Mouse (Mus musculus) regulatory T cell (primary cell): Measurements from ENCODE around the gene Wasf3.
"Not testable (repeated sequence)": the region's sequence is repeated elsewhere in the genome, so short reads cannot be mapped to it uniquely, and the experiment has no call there.

Experiments
- in situ Hi-C: fragments of 300-600 bp; cut with MboI, MseI; formaldehyde crosslinking; loops from one replicate; pipeline ENCODE4 v1.15.1; 2025; ENCODE audit warnings: high pct_unique_total_duplicates

Gene Wasf3

GRCm38 (mm10) chr5:146440273-146440672 lies 55.5 kb downstream of the Wasf3 start:
- in situ Hi-C loops = no loop called here

- in situ Hi-C loops = no loop called here
Observed at GRCm38 (mm10) chr5:146442767-146443166, 58.0 kb downstream of the Wasf3 start.

- in situ Hi-C loops = no loop called here
Observed at GRCm38 (mm10) chr5:146446633-146447032, 61.8 kb downstream of the Wasf3 start.

- in situ Hi-C loops = no loop called here
Observed at GRCm38 (mm10) chr5:146451592-146452254, 66.9 kb downstream of the Wasf3 start.

- in situ Hi-C loops = no loop called here
Observed at GRCm38 (mm10) chr5:146453556-146453955, 68.8 kb downstream of the Wasf3 start.

GRCm38 (mm10) chr5:146461612-146462011 lies 76.8 kb downstream of the Wasf3 start:
- in situ Hi-C loops = loop anchor here (10.0 kb wide), 1 partner anchor 1397 kb away; no protein-coding TSS in a partner anchor

- in situ Hi-C loops = loop anchor here (10.0 kb wide), 1 partner anchor 1402 kb away; no protein-coding TSS in a partner anchor
Observed at GRCm38 (mm10) chr5:146466663-146467062, 81.9 kb downstream of the Wasf3 start.

- in situ Hi-C loops = loop anchor here (10.0 kb wide), 1 partner anchor 1404 kb away; no protein-coding TSS in a partner anchor
Observed at GRCm38 (mm10) chr5:146468311-146468710, 83.5 kb downstream of the Wasf3 start.

GRCm38 (mm10) chr5:146470821-146471220 lies 86.0 kb downstream of the Wasf3 start:
- in situ Hi-C loops = no loop called here

- in situ Hi-C loops = no loop called here
Observed at GRCm38 (mm10) chr5:146471311-146471710, 86.5 kb downstream of the Wasf3 start.

GRCm38 (mm10) chr5:146471821-146472220 lies 87.0 kb downstream of the Wasf3 start:
- in situ Hi-C loops = no loop called here

- in situ Hi-C loops = not testable (repeated sequence)
Observed at GRCm38 (mm10) chr5:146479564-146479963, 94.8 kb downstream of the Wasf3 start.

- in situ Hi-C loops = loop anchor here (5.0 kb wide), 1 partner anchor 324 kb away; no protein-coding TSS in a partner anchor
Observed at GRCm38 (mm10) chr5:146481665-146482064, 96.9 kb downstream of the Wasf3 start, which contains the start of gene Gm6408. Gene Gm6408 (plus strand): TSS chr5:146481965.

- in situ Hi-C loops = not testable (repeated sequence)
Observed at GRCm38 (mm10) chr5:146488959-146489358, 104.2 kb downstream of the Wasf3 start.

GRCm38 (mm10) chr5:146491063-146491462 lies 106.3 kb downstream of the Wasf3 start, which contains the start of gene Gm6370:
Gene Gm6370 (plus strand): TSS chr5:146491363.
- in situ Hi-C loops = loop anchor here (5.0 kb wide), 1 partner anchor 36 kb away; the partner anchor contains the start of gene Gm3404

- in situ Hi-C loops = not testable (repeated sequence)
Observed at GRCm38 (mm10) chr5:146502099-146502498, 117.3 kb downstream of the Wasf3 start, which contains the start of gene 4930449I24Rik. Gene 4930449I24Rik (plus strand): TSS chr5:146502399.

GRCm38 (mm10) chr5:146513823-146514222 lies 129.0 kb downstream of the Wasf3 start, which contains the start of gene Gm3402:
Gene Gm3402 (plus strand): TSS chr5:146514123.
- in situ Hi-C loops = not testable (repeated sequence)
